Mouse (Mus musculus) bone marrow, adult 2 months (tissue): Measurements from ENCODE around the gene 1700014D04Rik.

Experiments
- CTCF ChIP-seq: fragments of 200-500 bp; IDR thresholded peaks from 2 replicates; pipeline ENCODE4 v1.5.1; 2011; ENCODE audit warnings: low read length, control low read depth; ENCODE audit not compliant: control insufficient read depth, insufficient read depth
- POLR2A ChIP-seq: fragments of 200-500 bp; IDR thresholded peaks from 2 replicates; pipeline ENCODE4 v1.6.1; 2011; ENCODE audit warnings: low read depth, mild to moderate bottlenecking, control low read depth, low read length, borderline replicate concordance; ENCODE audit not compliant: control insufficient read depth

DNA sequence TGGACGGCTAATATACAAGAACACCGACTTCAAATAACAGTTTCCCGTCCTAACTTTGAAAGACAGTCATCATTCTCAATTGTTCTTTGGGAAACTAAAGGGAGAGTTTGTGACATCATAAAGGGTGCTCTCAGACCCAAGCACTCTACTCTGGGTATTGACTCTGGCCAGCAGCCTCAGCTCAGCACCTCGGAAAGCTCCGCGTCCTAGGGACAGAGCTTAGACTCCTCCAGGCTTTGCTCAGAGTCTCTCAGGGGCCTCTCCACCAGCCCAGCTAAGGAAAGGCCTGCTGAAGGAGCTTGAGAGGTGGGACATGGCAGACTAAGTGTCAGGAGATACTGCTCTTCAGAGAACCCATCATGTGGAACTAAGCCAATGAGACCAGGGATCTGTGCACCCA is 388 bp downstream of the 1700014D04Rik start:
- TF ChIP-seq CTCF (no peak), POLR2A (no peak)
